Mouse (Mus musculus) liver, embryonic 13.5 days (tissue): ENCODE results near the gene Fzr1. TPM values are rescaled to one million over a fixed set of nuclear protein-coding genes. Genes with fewer than 3 reads are reported as not detected.

Source experiments
- ATAC-seq: fragments of 200-750 bp; cut with Nextera tagmentation; 2 replicates; pipeline ENCODE4 v1.8.0; 2017; ENCODE audit warnings: low read depth, mild to moderate bottlenecking, moderate number of reproducible peaks, moderate library complexity
- DNase-seq: peaks from one replicate; pipeline ENCODE4 v3.0.0; 2022
- H3K27ac ChIP-seq: fragments of 300-500 bp; sonication (generic); 2 replicates; pipeline ENCODE4 v1.5.1; 2015; ENCODE audit warnings: moderate library complexity, mild to moderate bottlenecking, inconsistent platforms
- H3K27me3 ChIP-seq: fragments of 300-500 bp; sonication (generic); 2 replicates; pipeline ENCODE4 v1.6.1; 2015; ENCODE audit warnings: mild to moderate bottlenecking, inconsistent platforms
- H3K36me3 ChIP-seq: fragments of 300-500 bp; sonication (generic); 2 replicates; pipeline ENCODE4 v1.6.1; 2015; ENCODE audit warnings: mild to moderate bottlenecking, inconsistent platforms
- H3K4me1 ChIP-seq: fragments of 300-500 bp; sonication (generic); replicated peaks from 2 replicates; pipeline ENCODE4 v1.6.1; 2015; ENCODE audit warnings: inconsistent platforms
- H3K4me2 ChIP-seq: fragments of 300-500 bp; sonication (generic); 2 replicates; pipeline ENCODE4 v1.6.1; 2015; ENCODE audit warnings: inconsistent platforms, mild to moderate bottlenecking, moderate library complexity
- H3K4me3 ChIP-seq: fragments of 300-500 bp; sonication (generic); replicated peaks from 2 replicates; pipeline ENCODE4 v1.5.1; 2015; ENCODE audit warnings: mild to moderate bottlenecking, inconsistent platforms
- H3K9ac ChIP-seq: fragments of 300-500 bp; sonication (generic); 2 replicates; pipeline ENCODE4 v1.6.1; 2015; ENCODE audit warnings: mild to moderate bottlenecking, inconsistent platforms
- H3K9me3 ChIP-seq: fragments of 300-500 bp; sonication (generic); replicated peaks from 2 replicates; pipeline ENCODE4 v1.6.1; 2016; ENCODE audit warnings: inconsistent platforms
- WGBS: fragments of 180-500 bp; shearing (Covaris S2); methylation state at CpG from one replicate; pipeline ENCODE4 v1.1.7; 2015; ENCODE audit not compliant: insufficient replicate concordance; 5-methylcytosine and 5-hydroxymethylcytosine counted together
- polyA plus RNA-seq: library from polyadenylated mRNA; unstranded; fragments of >200 nt; fragmentation: Nextera tagmentation; extraction: Ambion mirVana; gene quantifications from 2 replicates; pipeline ENCODE4 v1.2.1, GENCODE M21; 2015

The Fzr1 gene
- polyA plus RNA-seq, 1 experiment from 2014 or later = 94.1 TPM

DNA sequence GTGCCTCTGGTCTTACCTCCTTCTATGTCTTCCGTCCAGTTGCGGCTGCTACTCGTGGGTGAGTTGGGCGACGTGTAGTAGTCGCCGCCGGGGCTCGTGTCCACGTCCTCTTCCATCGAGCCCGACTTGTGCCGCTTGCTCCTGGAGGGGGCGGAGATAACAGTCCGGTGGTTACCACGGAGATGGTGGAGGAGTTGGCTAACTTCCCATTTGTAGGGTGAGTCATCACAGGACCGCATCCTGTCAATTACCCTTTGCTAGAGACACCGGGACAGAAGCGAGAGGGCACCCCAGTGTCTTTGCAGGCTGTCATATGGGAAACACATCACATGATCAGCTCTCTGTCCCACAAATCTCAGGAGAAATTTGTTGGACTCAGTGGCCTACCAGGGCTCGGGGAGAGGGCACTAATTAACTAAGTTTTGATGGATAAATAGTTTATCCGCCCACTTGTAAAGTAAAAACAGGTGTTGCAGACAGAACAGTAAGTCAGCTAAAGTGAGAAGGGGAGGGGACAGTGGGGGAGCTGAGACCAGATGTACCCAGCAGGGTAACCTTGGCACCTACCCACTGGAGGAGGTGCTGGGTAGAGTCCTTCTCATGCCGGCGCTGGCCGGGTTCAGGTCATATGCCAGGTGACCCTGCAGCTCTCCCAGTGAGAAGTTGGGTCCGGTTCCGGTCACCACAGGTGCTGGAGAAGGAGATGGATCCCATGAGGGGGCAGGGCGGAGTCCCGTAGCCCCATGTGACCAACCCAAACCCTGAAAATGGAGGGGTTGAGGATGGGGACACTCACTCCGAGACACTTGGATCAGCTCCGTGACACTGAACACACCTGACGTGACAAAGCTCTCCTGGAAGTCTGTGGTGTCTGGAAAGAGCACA lies 29.5 kb upstream of the Fzr1 start:
- 16% methylated on average over 31 of the region's 31 CpGs for WGBS
- peaks cover 87% of the 10 kb centered on the region for H3K4me1 ChIP-seq
- H3K9me3 ChIP-seq = no peaks in the 10 kb centered on the region
- H3K4me3 ChIP-seq = peak overlapping the region; percentile 21
- no peak for ATAC-seq
- H3K36me3 ChIP-seq = peaks cover 2% of the 10 kb centered on the region; the same call in 1 of the 2 replicates
- H3K4me2 ChIP-seq = peak overlapping the region; percentile 44
- H3K27me3 ChIP-seq = peaks cover 55% of the 10 kb centered on the region
- no peak overlapping the region for H3K9ac ChIP-seq
- peak overlapping the region; percentile 60 for H3K27ac ChIP-seq
- no peak for DNase-seq

GRCm38 (mm10) chr10:81406504-81407440 lies 28.5 kb upstream of the Fzr1 start:
- peaks cover 2% of the 10 kb centered on the region; the same call in 1 of the 2 replicates for H3K36me3 ChIP-seq
- peak overlapping the region; percentile 44 for H3K4me2 ChIP-seq
- peak overlapping the region; percentile 37 for H3K27ac ChIP-seq
- H3K4me3 ChIP-seq = peak overlapping the region; percentile 21
- ATAC-seq = no peak
- WGBS = 16% methylated on average over 24 of the region's 24 CpGs
- no peak for DNase-seq
- no peaks in the 10 kb centered on the region for H3K9me3 ChIP-seq
- peaks cover 87% of the 10 kb centered on the region for H3K4me1 ChIP-seq
- H3K9ac ChIP-seq = no peak overlapping the region
- H3K27me3 ChIP-seq = peaks cover 55% of the 10 kb centered on the region

GRCm38 (mm10) chr10:81405588-81406201 lies 27.4 kb upstream of the Fzr1 start:
- Histone ChIP-seq H3K4me1 (peaks cover 86% of the 10 kb centered on the region), H3K4me3 (no peak overlapping the region), H3K9me3 (no peaks in the 10 kb centered on the region), H3K9ac (no peak overlapping the region), H3K4me2 (no peak overlapping the region), H3K27me3 (peaks cover 55% of the 10 kb centered on the region), H3K27ac (no peak overlapping the region), H3K36me3 (peaks cover 3% of the 10 kb centered on the region; the same call in 1 of the 2 replicates)
- no peak for DNase-seq
- WGBS = 38% methylated on average over 13 of the region's 13 CpGs
- no peak for ATAC-seq

DNA sequence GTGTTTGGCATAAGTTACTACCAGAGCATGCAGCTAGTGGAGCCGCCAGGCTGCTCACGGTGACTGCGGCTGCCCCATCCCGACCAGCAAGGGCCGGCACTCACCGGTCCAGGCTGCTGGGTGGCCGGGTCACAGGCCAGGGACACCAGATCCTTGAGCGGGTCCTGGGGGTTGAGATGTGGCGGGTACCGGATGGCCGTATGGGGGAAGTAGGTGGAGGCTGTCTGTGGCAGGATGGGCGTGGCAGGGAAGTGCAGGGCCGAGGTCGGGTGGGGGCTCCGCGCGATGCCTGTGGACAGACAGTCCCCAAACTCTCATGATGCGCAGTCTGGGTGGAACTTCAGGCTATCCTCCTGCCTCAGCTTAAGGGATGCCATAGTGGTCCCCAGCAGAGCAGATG lies 26.4 kb upstream of the Fzr1 start:
- Histone ChIP-seq H3K27ac (no peak overlapping the region), H3K9ac (no peak overlapping the region)
- 20% methylated on average over 18 of the region's 18 CpGs for WGBS

GRCm38 (mm10) chr10:81404082-81404481 lies 25.8 kb upstream of the Fzr1 start:
- ATAC-seq (no peak), DNase-seq (no peak)
- peaks cover 70% of the 10 kb centered on the region for H3K4me1 ChIP-seq
- WGBS = 37% methylated on average over 9 of the region's 9 CpGs
- no peak overlapping the region for H3K9ac ChIP-seq
- H3K36me3 ChIP-seq = peaks cover 18% of the 10 kb centered on the region
- 0 out of 2 replicates have a peak overlapping the region, but pooled peaks have one; percentile 1 for H3K4me2 ChIP-seq
- H3K4me3 ChIP-seq = no peak overlapping the region
- no peaks in the 10 kb centered on the region for H3K9me3 ChIP-seq
- no peak overlapping the region for H3K27ac ChIP-seq
- peaks cover 61% of the 10 kb centered on the region for H3K27me3 ChIP-seq

More for the DNA sequence above, 26.4 kb upstream of the Fzr1 start:
- H3K4me3 ChIP-seq = no peak overlapping the region
- H3K4me1 ChIP-seq = peaks cover 77% of the 10 kb centered on the region
- H3K27me3 ChIP-seq = peaks cover 61% of the 10 kb centered on the region
- DNase-seq = no peak
- ATAC-seq = no peak
- no peaks in the 10 kb centered on the region for H3K9me3 ChIP-seq
- H3K36me3 ChIP-seq = peaks cover 12% of the 10 kb centered on the region
- no peak overlapping the region for H3K4me2 ChIP-seq

- Histone ChIP-seq H3K4me2 (no peak overlapping the region), H3K9me3 (no peaks in the 10 kb centered on the region), H3K4me1 (peaks cover 64% of the 10 kb centered on the region), H3K9ac (no peak overlapping the region), H3K27me3 (peaks cover 57% of the 10 kb centered on the region), H3K36me3 (peaks cover 19% of the 10 kb centered on the region), H3K27ac (no peak overlapping the region), H3K4me3 (no peak overlapping the region)
- WGBS = 76% methylated on average over 10 of the region's 10 CpGs
- DNase-seq (no peak), ATAC-seq (no peak)
Measured at GRCm38 (mm10) chr10:81403511-81403910, 25.2 kb upstream of the Fzr1 start.

- H3K4me1 ChIP-seq = peaks cover 52% of the 10 kb centered on the region
- DNase-seq = no peak
- H3K27me3 ChIP-seq = peaks cover 45% of the 10 kb centered on the region
Measured at GRCm38 (mm10) chr10:81402227-81402765, 24.0 kb upstream of the Fzr1 start.

GRCm38 (mm10) chr10:81401521-81402226 lies 23.4 kb upstream of the Fzr1 start:
- Histone ChIP-seq H3K9me3 (no peaks in the 10 kb centered on the region), H3K4me1 (peaks cover 46% of the 10 kb centered on the region), H3K36me3 (peaks cover 21% of the 10 kb centered on the region), H3K4me3 (no peak overlapping the region), H3K4me2 (peak overlapping the region; percentile 29), H3K9ac (peak overlapping the region; percentile 13; the same call in 1 of the 2 replicates), H3K27ac (peak overlapping the region; percentile 63), H3K27me3 (peaks cover 38% of the 10 kb centered on the region)
- peak; percentile 84 for ATAC-seq
- peak; percentile 63 for DNase-seq
- WGBS = 10% methylated on average over 18 of the region's 18 CpGs

More at GRCm38 (mm10) chr10:81402227-81402765, 24.0 kb upstream of the Fzr1 start:
- Histone ChIP-seq H3K4me3 (no peak overlapping the region), H3K36me3 (peaks cover 19% of the 10 kb centered on the region), H3K9ac (0 out of 2 replicates have a peak overlapping the region, but pooled peaks have one; percentile 13), H3K9me3 (no peaks in the 10 kb centered on the region), H3K27ac (peak overlapping the region; percentile 63), H3K4me2 (peak overlapping the region; percentile 29; the same call in 1 of the 2 replicates)
- ATAC-seq = peak; percentile 13; the same call in 1 of the 2 replicates
- 40% methylated on average over 7 of the region's 7 CpGs for WGBS

- H3K4me2 ChIP-seq = 0 out of 2 replicates have a peak overlapping the region, but pooled peaks have one; percentile 21
- peak overlapping the region; percentile 41 for H3K27ac ChIP-seq
- 41% methylated on average over 10 of the region's 10 CpGs for WGBS
- peaks cover 22% of the 10 kb centered on the region for H3K36me3 ChIP-seq
- H3K9me3 ChIP-seq = no peaks in the 10 kb centered on the region
- H3K27me3 ChIP-seq = peaks cover 33% of the 10 kb centered on the region
- 0 out of 2 replicates have a peak, but pooled peaks have one; percentile 1 for ATAC-seq
- H3K9ac ChIP-seq = peak overlapping the region; percentile 8; the same call in 1 of the 2 replicates
- peaks cover 41% of the 10 kb centered on the region for H3K4me1 ChIP-seq
- H3K4me3 ChIP-seq = no peak overlapping the region
- DNase-seq = no peak
Measured at GRCm38 (mm10) chr10:81401205-81401520, 22.8 kb upstream of the Fzr1 start.
